Mouse (Mus musculus) embryonic facial prominence, embryonic 10.5 days (tissue): ENCODE measurements around the gene Hspa1b. TPM values are rescaled to one million over a fixed set of nuclear protein-coding genes. Genes with fewer than 3 reads are reported as not detected.

Source experiments
- polyA plus RNA-seq: library from polyadenylated mRNA; unstranded; fragments of >200 nt; fragmentation: Nextera tagmentation; extraction: Ambion mirVana; gene quantifications from 2 replicates; pipeline ENCODE4 v1.2.1, GENCODE M21; 2016

Hspa1b gene
- polyA plus RNA-seq, 1 experiment from 2014 or later: 0.15 TPM

Other genes with a start within 250 kb of the Hspa1b start
- gene C4b, start 215.4 kb downstream of the Hspa1b start, polyA plus RNA-seq: not detected in 2 replicates
- not detected in 2 replicates for gene Cyp21a1, start 154.7 kb downstream of the Hspa1b start, polyA plus RNA-seq
- 24.6 and 26.4 TPM in 2 replicates for gene Stk19, start 122.3 kb downstream of the Hspa1b start, polyA plus RNA-seq
- gene Dxo, start 122.2 kb downstream of the Hspa1b start, polyA plus RNA-seq: 78.1 and 88.8 TPM in 2 replicates
- gene Skiv2l, start 109.0 kb downstream of the Hspa1b start, polyA plus RNA-seq: 57.1 and 57.3 TPM in 2 replicates
- 129 and 144 TPM in 2 replicates for gene Nelfe, start 108.8 kb downstream of the Hspa1b start, polyA plus RNA-seq
- gene Cfb, start 96.7 kb downstream of the Hspa1b start, polyA plus RNA-seq: 2.1 and 2.6 TPM in 2 replicates
- 4.8 and 6.2 TPM in 2 replicates for gene Zbtb12, start 79.8 kb downstream of the Hspa1b start, polyA plus RNA-seq
- not detected in 2 replicates for gene Gm20547, start 77.2 kb downstream of the Hspa1b start, polyA plus RNA-seq
- gene C2, start 61.0 kb downstream of the Hspa1b start, polyA plus RNA-seq: 0.55 and 1.6 TPM in 2 replicates
- 96.5 and 103 TPM in 2 replicates for gene Ehmt2, start 60.8 kb downstream of the Hspa1b start, polyA plus RNA-seq
- 0.21 and 0.44 TPM in 2 replicates for gene Slc44a4, start 44.8 kb downstream of the Hspa1b start, polyA plus RNA-seq
- gene Neu1, start 28.0 kb downstream of the Hspa1b start, polyA plus RNA-seq: 14.0 and 19.3 TPM in 2 replicates
- gene Gm20481, start 10.7 kb upstream of the Hspa1b start, polyA plus RNA-seq: not detected in 2 replicates
- gene Hspa1a, start 12.9 kb upstream of the Hspa1b start, polyA plus RNA-seq: 1.3 and 1.9 TPM in 2 replicates
- gene Hspa1l, start 13.5 kb upstream of the Hspa1b start, polyA plus RNA-seq: 1.1 TPM in 2 replicates
- gene Lsm2, start 22.6 kb upstream of the Hspa1b start, polyA plus RNA-seq: 339 and 361 TPM in 2 replicates
- 197 and 223 TPM in 2 replicates for gene Vars, start 41.7 kb upstream of the Hspa1b start, polyA plus RNA-seq
- 0.18 and 0.21 TPM in 2 replicates for gene Vwa7, start 57.3 kb upstream of the Hspa1b start, polyA plus RNA-seq
- 4.2 and 5.6 TPM in 2 replicates for gene Sapcd1, start 68.8 kb upstream of the Hspa1b start, polyA plus RNA-seq
- 3.9 and 4.4 TPM in 2 replicates for gene Msh5, start 87.5 kb upstream of the Hspa1b start, polyA plus RNA-seq
- gene Clic1, start 90.7 kb upstream of the Hspa1b start, polyA plus RNA-seq: 190 and 191 TPM in 2 replicates
- gene Ddah2, start 99.8 kb upstream of the Hspa1b start, polyA plus RNA-seq: 482 and 503 TPM in 2 replicates
- 0.31 and 0.35 TPM in 2 replicates for gene Ly6g6c, start 106.2 kb upstream of the Hspa1b start, polyA plus RNA-seq
- 0.52 and 0.93 TPM in 2 replicates for gene Mpig6b, start 106.9 kb upstream of the Hspa1b start, polyA plus RNA-seq
- gene Ly6g6e, start 117.7 kb upstream of the Hspa1b start, polyA plus RNA-seq: 0.83 and 1.00 TPM in 2 replicates
- gene Ly6g6d, start 118.8 kb upstream of the Hspa1b start, polyA plus RNA-seq: 1.3 TPM in 1 of 2 replicates, not detected in the other
- gene Ly6g6f, start 126.4 kb upstream of the Hspa1b start, polyA plus RNA-seq: 0.51 and 0.62 TPM in 2 replicates
- gene Abhd16a, start 130.0 kb upstream of the Hspa1b start, polyA plus RNA-seq: 59.4 and 60.0 TPM in 2 replicates
- gene Ly6g5c, start 149.0 kb upstream of the Hspa1b start, polyA plus RNA-seq: not detected in 2 replicates
- 1.5 and 1.6 TPM in 2 replicates for gene Ly6g5b, start 156.2 kb upstream of the Hspa1b start, polyA plus RNA-seq
- gene Gpank1, start 162.2 kb upstream of the Hspa1b start, polyA plus RNA-seq: 32.5 and 33.3 TPM in 2 replicates
- gene Csnk2b, start 162.8 kb upstream of the Hspa1b start, polyA plus RNA-seq: 283 and 288 TPM in 2 replicates
- gene D17H6S53E, start 167.1 kb upstream of the Hspa1b start, polyA plus RNA-seq: 9.6 and 9.7 TPM in 2 replicates
- 0.40 and 0.69 TPM in 2 replicates for gene Apom, start 172.8 kb upstream of the Hspa1b start, polyA plus RNA-seq
- 73.8 and 77.8 TPM in 2 replicates for gene Bag6, start 175.9 kb upstream of the Hspa1b start, polyA plus RNA-seq
- 203 and 205 TPM in 2 replicates for gene Prrc2a, start 205.7 kb upstream of the Hspa1b start, polyA plus RNA-seq
- gene Aif1, start 216.8 kb upstream of the Hspa1b start, polyA plus RNA-seq: 2.9 and 3.9 TPM in 2 replicates
- 2.6 and 6.9 TPM in 2 replicates for gene Lst1, start 229.2 kb upstream of the Hspa1b start, polyA plus RNA-seq
- 0.16 and 0.34 TPM in 2 replicates for gene Ltb, start 235.2 kb upstream of the Hspa1b start, polyA plus RNA-seq
- gene Tnf, start 242.8 kb upstream of the Hspa1b start, polyA plus RNA-seq: not detected in 2 replicates
- gene Lta, start 246.1 kb upstream of the Hspa1b start, polyA plus RNA-seq: not detected in 2 replicates